14 mouse cellular contexts compared by ENCODE assay signal in genomic region chr5:128656496-128657135, GRCm38 (mm10). TPM values are rescaled to one million over a fixed set of nuclear protein-coding genes. Genes with fewer than 3 reads are reported as not detected.
DNase-seq lines count a peak whose midpoint lies in the region; ATAC-seq lines count a peak whose summit lies in the region.
"Had no signal": no experiment of that assay in that cellular context is flagged by ENCODE, and none has a peak within 500 bp of the region (broad histone marks: within the 10 kb centered on the region; RNA-seq: fewer than 3 reads in every experiment).

No protein-coding gene starts in this region.

- DNase-seq in embryo, embryonic 11 days: peak; percentile 34
- no peak for DNase-seq in embryo, embryonic 9.5 days (ENCODE audit: extremely low spot score)
- DNase-seq in hindbrain, embryonic 11.5 days (ENCODE audit: low spot score): peak; percentile 44
- no peak for DNase-seq in lung, postnatal 25 days (ENCODE audit: low spot score)
- DNase-seq in urinary bladder, postnatal 4 days (ENCODE audit: low spot score in 2 of 2): no peak
- no peak for DNase-seq in T-cell, adult 2 months (ENCODE audit: low spot score)
- DNase-seq: cerebellum, adult 18-20 months; kidney, adult 2 months; left cerebral cortex, postnatal 4 days; thymus, adult 2 months had no signal

- peak overlapping the region; percentile 14; the same call in 1 of the 2 replicates for H3K4me3 ChIP-seq in embryonic facial prominence, embryonic 13.5 days
- no peak overlapping the region for H3K4me3 ChIP-seq in hindbrain, embryonic 11.5 days (ENCODE audit: low read depth, low read length)
- no peak overlapping the region for H3K4me3 ChIP-seq in midbrain, embryonic 12.5 days
- H3K4me3 ChIP-seq: lung, embryonic 15.5 days had no signal

- 40% methylated on average over 22 of the region's 22 CpGs for WGBS in embryonic facial prominence, embryonic 13.5 days
- 48% methylated on average over 22 of the region's 22 CpGs for WGBS in hindbrain, embryonic 11.5 days
- 40% methylated on average over 22 of the region's 22 CpGs for WGBS in midbrain, embryonic 12.5 days

- H3K4me2 ChIP-seq in embryonic facial prominence, embryonic 13.5 days: peak overlapping the region; percentile 39
- H3K4me2 ChIP-seq in hindbrain, embryonic 11.5 days (replicated peaks; ENCODE audit: low read depth, low read length): 0 out of 2 replicates have a peak overlapping the region, but pooled peaks have one; percentile 11
- peak overlapping the region; percentile 34 for H3K4me2 ChIP-seq in midbrain, embryonic 12.5 days (replicated peaks)
- H3K4me2 ChIP-seq: lung, embryonic 15.5 days had no signal

- H3K36me3 ChIP-seq in embryonic facial prominence, embryonic 13.5 days: no peaks in the 10 kb centered on the region
- no peaks in the 10 kb centered on the region for H3K36me3 ChIP-seq in hindbrain, embryonic 11.5 days (ENCODE audit: control insufficient read depth, insufficient read depth, low read length)
- no peaks in the 10 kb centered on the region for H3K36me3 ChIP-seq in midbrain, embryonic 12.5 days
- H3K36me3 ChIP-seq: lung, embryonic 15.5 days had no signal

- H3K4me1 ChIP-seq in embryonic facial prominence, embryonic 13.5 days: no peaks in the 10 kb centered on the region
- H3K4me1 ChIP-seq in hindbrain, embryonic 11.5 days (replicated peaks; ENCODE audit: control insufficient read depth, insufficient read depth, low read length): peaks cover 5% of the 10 kb centered on the region; the same call in 1 of the 2 replicates
- H3K4me1 ChIP-seq in midbrain, embryonic 12.5 days: peaks cover 13% of the 10 kb centered on the region
- H3K4me1 ChIP-seq: lung, embryonic 15.5 days had no signal

- no peaks in the 10 kb centered on the region; the same call in 1 of the 2 replicates for H3K27me3 ChIP-seq in embryonic facial prominence, embryonic 13.5 days
- no peaks in the 10 kb centered on the region for H3K27me3 ChIP-seq in hindbrain, embryonic 11.5 days (ENCODE audit: control insufficient read depth, insufficient read depth, low read length)
- no peaks in the 10 kb centered on the region for H3K27me3 ChIP-seq in midbrain, embryonic 12.5 days
- H3K27me3 ChIP-seq: lung, embryonic 15.5 days had no signal

- no peak for ATAC-seq in embryonic facial prominence, embryonic 13.5 days (ENCODE audit: insufficient number of reproducible peaks, insufficient read depth, low FRiP score, low TSS enrichment, low read depth)
- peak; percentile 63; the same call in 1 of the 2 replicates for ATAC-seq in hindbrain, embryonic 11.5 days (ENCODE audit: low FRiP score)
- ATAC-seq in midbrain, embryonic 12.5 days (ENCODE audit: low FRiP score, low read depth): peak; percentile 63

- no peak overlapping the region for H3K27ac ChIP-seq in embryonic facial prominence, embryonic 13.5 days
- H3K27ac ChIP-seq in hindbrain, embryonic 11.5 days (ENCODE audit: low read depth, low read length): 0 out of 2 replicates have a peak overlapping the region, but pooled peaks have one; percentile 42
- H3K27ac ChIP-seq in midbrain, embryonic 12.5 days (replicated peaks): peak overlapping the region; percentile 58
- H3K27ac ChIP-seq: lung, embryonic 15.5 days had no signal

- 0 out of 2 replicates have a peak overlapping the region, but pooled peaks have one; percentile 27 for H3K9ac ChIP-seq in embryonic facial prominence, embryonic 13.5 days
- no peak overlapping the region for H3K9ac ChIP-seq in hindbrain, embryonic 11.5 days (ENCODE audit: low read depth, low read length)
- H3K9ac ChIP-seq in midbrain, embryonic 12.5 days (replicated peaks): no peak overlapping the region
- H3K9ac ChIP-seq: lung, embryonic 15.5 days had no signal

- no peaks in the 10 kb centered on the region for H3K9me3 ChIP-seq in embryonic facial prominence, embryonic 13.5 days
- H3K9me3 ChIP-seq in hindbrain, embryonic 11.5 days (ENCODE audit: control insufficient read depth, low read length): peaks cover 2% of the 10 kb centered on the region; the same call in 1 of the 2 replicates
- peaks cover 5% of the 10 kb centered on the region; the same call in 1 of the 2 replicates for H3K9me3 ChIP-seq in midbrain, embryonic 12.5 days
- H3K9me3 ChIP-seq: lung, embryonic 15.5 days had no signal

RNA-seq across cellular contexts. Expression of gene Piwil1, which starts 45.7 kb away (rescaled TPM):
- polyA plus RNA-seq in embryonic facial prominence, embryonic 13.5 days (2015; fragmentation: Nextera tagmentation; extraction: Ambion mirVana): not detected in 2 replicates
- 0.04 TPM in 1 of 2 replicates, not detected in the other for polyA plus RNA-seq in hindbrain, embryonic 11.5 days (2014; fragmentation: Nextera tagmentation; extraction: Ambion mirVana)
- 0.17 and 0.24 TPM in 2 replicates for polyA plus RNA-seq in midbrain, embryonic 12.5 days (2016; fragmentation: Nextera tagmentation; extraction: Ambion mirVana)
- polyA plus RNA-seq: heart, embryonic 16.5 days; lung, embryonic 15.5 days had no signal

RNA-seq across cellular contexts. Expression of gene Fzd10, which starts 56.0 kb away (rescaled TPM):
- polyA plus RNA-seq in embryonic facial prominence, embryonic 13.5 days (2015; fragmentation: Nextera tagmentation; extraction: Ambion mirVana): 9.2 and 12.6 TPM in 2 replicates
- 17.8 and 19.3 TPM in 2 replicates for polyA plus RNA-seq in hindbrain, embryonic 11.5 days (2014; fragmentation: Nextera tagmentation; extraction: Ambion mirVana)
- polyA plus RNA-seq in midbrain, embryonic 12.5 days (2016; fragmentation: Nextera tagmentation; extraction: Ambion mirVana): 31.7 and 33.5 TPM in 2 replicates

Comparison
In these comparisons a context has a peak if more than half of its experiments do, and no peak if none do; other contexts are left out.
1. DNase-seq: peak in embryo, embryonic 11 days (single experiment) and hindbrain, embryonic 11.5 days (single experiment); none in embryo, embryonic 9.5 days (single experiment), lung, postnatal 25 days (single experiment), urinary bladder, postnatal 4 days (0 of 2) and T-cell, adult 2 months (single experiment).
2. Peak in every context shown above with its lines, with median percentiles within 50 percentile points of each other: H3K4me2 ChIP-seq.